Mouse (Mus musculus) embryonic fibroblast, embryonic 13.5 days (primary cell): ENCODE measurements around the gene Slc22a23.

Experiments
- CTCF ChIP-seq: IDR thresholded peaks from 2 replicates; pipeline ENCODE4 v1.5.1; 2011; ENCODE audit warnings: mild to moderate bottlenecking, control low read depth, low read length, moderate library complexity, borderline replicate concordance; ENCODE audit not compliant: insufficient read depth
- POLR2A ChIP-seq: IDR thresholded peaks from 2 replicates; pipeline ENCODE4 v1.6.1; 2011; ENCODE audit warnings: low read depth, mild to moderate bottlenecking, control low read depth, low read length, moderate library complexity

GRCm38 (mm10) chr13:34131011-34131707 is 213.8 kb downstream of the Slc22a23 start:
- TF ChIP-seq CTCF (no peak), POLR2A (peak; percentile 55; the same call in 1 of the 2 replicates)
